Mouse (Mus musculus) gonadal fat pad, adult 2 months (tissue): ENCODE measurements at regions not wholly inside any gene's neighbourhood (a gene's known extent, or its start where the extent isn't known, plus 50 kb on each side); places are given as distances from the start of the nearest gene placed in this dataset.
A peak's percentile ranks its signal among the peaks of the same experiment; 100 is the strongest.

Source experiments
- DNase-seq: peaks from one replicate; pipeline ENCODE4 v3.0.0-alpha.2; 2012; ENCODE audit warnings: low read depth

- DNase-seq: no peak
These were observed 142.0 kb upstream of the Tyrp1 start for GRCm38 (mm10) chr4:80691774-80692485.

DNA sequence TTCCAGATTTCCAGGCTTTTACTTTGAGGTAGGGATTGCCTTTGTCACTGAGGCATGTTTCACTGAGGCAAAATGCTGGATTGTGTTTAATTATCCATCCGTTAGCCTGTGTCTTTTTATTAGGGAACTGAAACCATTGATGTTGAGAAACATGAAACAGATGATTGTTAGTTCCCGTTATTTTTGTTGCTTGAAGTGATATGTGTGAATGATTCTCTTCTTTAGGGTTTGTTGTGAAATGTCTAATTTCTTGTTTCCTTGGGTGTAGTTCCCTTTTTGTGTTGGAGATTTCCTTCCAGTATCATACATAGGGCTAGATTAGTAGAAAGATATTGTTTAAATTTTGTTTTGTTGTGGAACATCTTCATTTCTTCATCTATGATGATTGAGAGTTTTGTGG lies 121.2 kb upstream of the Tyrp1 start:
- no peak for DNase-seq

GRCm38 (mm10) chr4:80744975-80745734 lies 88.8 kb upstream of the Tyrp1 start:
- DNase-seq: no peak

DNA sequence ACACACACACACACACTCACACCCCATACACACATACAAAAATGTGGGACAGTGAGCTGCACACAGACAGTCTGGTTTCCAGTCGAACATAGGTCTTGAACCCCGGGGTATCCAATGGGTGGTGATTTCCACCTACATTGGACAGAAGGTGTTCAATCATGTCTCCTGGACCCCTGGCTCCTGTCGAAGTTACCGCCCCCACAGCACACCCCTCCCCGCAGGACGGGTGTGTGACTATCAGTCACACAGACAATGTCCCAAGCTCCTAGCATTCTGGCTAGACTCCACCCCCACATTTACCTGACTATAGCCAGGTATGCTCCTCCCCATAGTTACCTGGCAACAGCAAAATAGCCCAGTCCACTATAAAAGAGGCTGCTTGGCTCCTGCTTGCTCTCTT lies 81.7 kb upstream of the Tyrp1 start:
- DNase-seq: no peak

DNA sequence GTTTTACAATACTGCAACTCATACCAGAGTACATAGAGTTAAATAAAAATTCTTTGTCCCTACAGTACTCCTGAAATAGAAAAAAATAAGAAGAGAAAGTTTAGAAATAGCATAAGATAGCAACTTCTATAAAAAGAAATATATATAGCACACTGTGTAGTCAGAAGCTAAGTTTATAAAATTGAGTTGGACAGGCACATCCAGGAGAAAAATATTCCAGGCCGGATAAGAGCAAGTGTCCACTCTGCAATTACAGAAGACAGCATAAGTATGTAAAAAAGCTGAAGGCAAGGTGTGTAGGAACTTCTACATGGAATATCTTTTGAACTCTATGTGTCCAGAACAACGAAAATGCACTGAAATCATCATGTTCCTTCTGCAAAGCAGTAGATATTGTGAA lies 77.8 kb upstream of the Tyrp1 start:
- no peak for DNase-seq

- no peak for DNase-seq
These were observed 69.9 kb upstream of the Tyrp1 start for GRCm38 (mm10) chr4:80764024-80764423.

DNA sequence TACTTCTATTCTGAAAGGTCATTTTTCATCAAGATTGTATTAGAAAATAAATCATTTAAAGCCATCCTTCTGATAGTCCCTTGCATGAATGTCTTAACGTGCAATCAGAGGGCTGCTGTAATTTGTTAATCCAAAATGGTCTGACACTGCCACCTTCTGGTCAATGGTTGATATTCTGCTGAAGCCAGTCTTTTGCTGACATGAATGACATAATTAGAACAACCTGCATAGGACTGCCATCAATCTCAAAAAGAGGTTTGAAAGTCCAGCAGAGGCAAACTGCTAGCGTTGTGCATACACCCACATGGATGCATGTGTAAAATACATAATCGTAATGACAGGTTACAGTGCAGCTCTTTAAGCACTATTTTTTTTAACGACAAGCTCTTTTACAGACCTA lies 68.1 kb upstream of the Tyrp1 start:
- DNase-seq: peak; percentile 1

- DNase-seq: no peak
These were observed 66.5 kb upstream of the Tyrp1 start for GRCm38 (mm10) chr4:80767447-80767846.
